Mouse (Mus musculus) heart, embryonic 10.5 days (tissue): ENCODE measurements around the gene Vps11. TPM values are rescaled to one million over a fixed set of nuclear protein-coding genes. Genes with fewer than 3 reads are reported as not detected.
"Not testable (repeated sequence)": the region's sequence is repeated elsewhere in the genome, so short reads cannot be mapped to it uniquely, and the experiment has no call there.

Experiments
- DNase-seq: peaks from one replicate; pipeline ENCODE4 v3.0.0-alpha.2; 2017; ENCODE audit warnings: low spot score
- H3K27ac ChIP-seq: fragments of 300-500 bp; sonication (generic); 2 replicates; pipeline ENCODE4 v1.5.1; 2016; ENCODE audit warnings: mild to moderate bottlenecking
- H3K27me3 ChIP-seq: fragments of 300-500 bp; sonication (generic); 2 replicates; pipeline ENCODE4 v1.6.1; 2016; ENCODE audit warnings: mild to moderate bottlenecking; ENCODE audit not compliant: poor library complexity, insufficient read depth, severe bottlenecking
- H3K36me3 ChIP-seq: fragments of 300-500 bp; sonication (generic); 2 replicates; pipeline ENCODE4 v1.6.1; 2016; ENCODE audit warnings: mild to moderate bottlenecking, moderate library complexity
- H3K4me1 ChIP-seq: fragments of 300-500 bp; sonication (generic); 2 replicates; pipeline ENCODE4 v1.6.1; 2016; ENCODE audit warnings: mild to moderate bottlenecking
- H3K4me3 ChIP-seq: fragments of 300-500 bp; sonication (generic); 2 replicates; pipeline ENCODE4 v1.5.1; 2016; ENCODE audit warnings: mild to moderate bottlenecking, moderate library complexity
- H3K9me3 ChIP-seq: fragments of 300-500 bp; sonication (generic); 2 replicates; pipeline ENCODE4 v1.6.1; 2016; ENCODE audit warnings: mild to moderate bottlenecking, moderate library complexity
- WGBS: fragments of 180-500 bp; shearing (Covaris S2); methylation state at CpG from one replicate; pipeline ENCODE4 v1.1.7; 2016; 5-methylcytosine and 5-hydroxymethylcytosine counted together
- polyA plus RNA-seq: library from polyadenylated mRNA; unstranded; fragments of >200 nt; fragmentation: Nextera tagmentation; extraction: Ambion mirVana; gene quantifications from 2 replicates; pipeline ENCODE4 v1.2.1, GENCODE M21; 2016

Vps11 gene
- polyA plus RNA-seq, 1 experiment from 2014 or later, result 22.8 TPM

DNA sequence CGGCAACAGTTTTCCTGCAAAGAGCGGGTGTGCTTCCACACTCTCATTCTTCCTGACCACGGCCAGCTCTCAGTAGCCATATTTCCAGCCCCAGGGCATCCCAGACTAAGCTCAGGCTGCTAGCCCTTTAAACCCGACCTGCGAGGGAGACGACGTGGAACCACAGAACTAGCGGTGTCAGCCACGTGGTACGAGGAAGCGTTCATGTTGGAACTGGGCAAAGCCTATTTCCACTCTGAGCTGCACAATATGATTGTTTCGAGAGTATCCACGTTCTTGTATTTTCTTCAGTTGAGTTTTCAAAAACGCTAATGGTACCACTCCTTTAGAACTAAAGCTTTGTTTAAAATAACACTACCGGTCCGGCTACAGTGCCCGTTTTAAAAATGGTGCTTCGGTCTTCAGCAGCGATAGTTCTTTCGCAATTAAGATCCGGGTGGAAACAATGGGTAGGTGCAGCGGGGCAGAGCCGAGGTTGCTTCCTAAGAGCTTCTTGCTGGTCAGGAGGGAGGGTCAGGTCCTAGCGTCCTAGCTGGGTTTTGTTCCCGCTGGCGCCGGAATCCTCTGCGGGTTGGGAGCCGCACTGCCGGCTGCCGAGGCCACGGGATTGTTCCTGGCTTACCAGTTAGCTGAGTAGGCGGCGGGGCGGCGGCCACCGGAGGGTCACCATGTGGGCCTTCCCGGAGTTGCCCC lies 35.0 kb downstream of the Vps11 start:
- peak; percentile 94 for DNase-seq

DNA sequence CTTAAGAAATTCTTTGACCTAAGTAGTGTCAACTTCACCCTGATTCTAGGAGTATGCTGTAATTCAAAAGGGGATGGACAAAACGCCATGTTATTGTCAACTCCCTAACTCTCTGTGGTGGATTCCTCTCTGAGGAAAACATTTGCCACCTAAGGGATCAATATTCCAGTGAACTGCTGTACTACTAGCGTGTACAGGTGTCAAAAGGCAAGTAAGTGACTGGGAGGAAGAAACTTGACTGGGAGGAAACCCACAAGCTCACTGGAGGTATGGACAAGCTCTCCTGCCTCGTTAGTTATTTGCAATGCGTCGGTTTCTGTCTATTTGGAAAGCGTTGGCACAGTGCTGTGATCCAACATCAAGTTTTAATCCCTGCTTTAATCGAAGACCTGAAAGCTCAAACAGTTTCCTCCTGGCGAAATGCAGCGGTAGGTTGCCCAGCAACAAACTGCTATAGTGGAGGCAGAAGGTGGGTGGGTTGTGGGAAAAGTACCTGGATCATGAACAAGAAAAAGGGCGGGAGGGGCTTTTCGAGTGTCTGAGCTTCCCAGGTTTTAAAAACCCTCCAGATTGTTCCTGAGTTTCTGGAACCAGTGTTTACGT lies 35.6 kb downstream of the Vps11 start, which contains the start of gene Dpagt1:
TSS of gene Dpagt1 (plus strand) at position 252 of the 603 bp plus-strand sequence.
- 5% methylated on average over 12 of the region's 12 CpGs for WGBS
- H3K4me1 ChIP-seq, result peaks cover 15% of the 10 kb centered on the region
- DNase-seq, result no peak
- no peaks in the 10 kb centered on the region for H3K27me3 ChIP-seq
- H3K4me3 ChIP-seq, result peak within 1 kb of the TSS; percentile 89
- H3K36me3 ChIP-seq, result peaks cover 30% of the 10 kb centered on the region
- peak within 1 kb of the TSS; percentile 97 for H3K27ac ChIP-seq
- no peaks in the 10 kb centered on the region for H3K9me3 ChIP-seq

More for the DNA sequence above, 35.0 kb downstream of the Vps11 start:
- H3K4me1 ChIP-seq, result peaks cover 13% of the 10 kb centered on the region
- H3K27me3 ChIP-seq, result no peaks in the 10 kb centered on the region
- peak overlapping the region; percentile 89 for H3K4me3 ChIP-seq
- H3K9me3 ChIP-seq, result no peaks in the 10 kb centered on the region
- peaks cover 36% of the 10 kb centered on the region for H3K36me3 ChIP-seq
- H3K27ac ChIP-seq, result peak overlapping the region; percentile 97
- under 1% methylated on average over 38 of the region's 38 CpGs for WGBS

DNA sequence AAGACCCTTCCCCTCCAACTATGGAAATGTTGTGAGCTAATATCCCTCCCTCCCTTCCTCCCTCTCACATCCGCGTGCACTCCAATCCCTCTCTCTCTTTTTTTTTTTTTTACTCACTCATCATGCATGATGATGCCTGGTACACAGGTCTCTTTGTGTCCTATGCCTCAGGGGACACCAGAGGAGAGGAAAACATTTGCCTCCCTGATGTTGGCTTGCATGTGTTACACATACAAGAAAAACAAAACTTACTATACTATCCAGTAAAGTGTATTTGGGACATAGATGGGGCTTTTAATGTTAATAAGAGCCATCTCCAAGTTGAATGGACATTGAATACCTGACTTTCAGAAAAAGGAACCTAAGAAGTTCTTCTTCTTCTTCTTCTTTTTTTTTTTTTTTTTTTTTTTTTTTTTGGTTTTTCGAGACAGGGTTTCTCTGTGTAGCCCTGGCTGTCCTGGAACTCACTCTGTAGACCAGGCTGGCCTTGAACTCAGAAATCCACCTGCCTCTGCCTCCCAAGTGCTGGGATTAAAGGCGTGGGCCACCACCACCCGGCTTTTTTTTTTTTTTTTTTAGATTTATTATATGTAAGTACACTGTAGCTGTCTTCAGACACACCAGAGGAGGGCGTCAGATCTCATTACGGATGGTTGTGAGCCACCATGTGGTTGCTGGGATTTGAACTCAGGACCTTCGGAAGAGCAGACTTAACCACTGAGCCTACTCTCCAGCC lies 36.3 kb downstream of the Vps11 start:
- Histone ChIP-seq H3K4me3 (peak overlapping the region; percentile 89), H3K4me1 (peaks cover 20% of the 10 kb centered on the region), H3K36me3 (peaks cover 23% of the 10 kb centered on the region), H3K27ac (peak overlapping the region; percentile 97; the same call in 1 of the 2 replicates)
- not testable (repeated sequence) for H3K27me3 ChIP-seq, H3K9me3 ChIP-seq, DNase-seq
- 65% methylated on average over 7 of the region's 8 CpGs for WGBS

DNA sequence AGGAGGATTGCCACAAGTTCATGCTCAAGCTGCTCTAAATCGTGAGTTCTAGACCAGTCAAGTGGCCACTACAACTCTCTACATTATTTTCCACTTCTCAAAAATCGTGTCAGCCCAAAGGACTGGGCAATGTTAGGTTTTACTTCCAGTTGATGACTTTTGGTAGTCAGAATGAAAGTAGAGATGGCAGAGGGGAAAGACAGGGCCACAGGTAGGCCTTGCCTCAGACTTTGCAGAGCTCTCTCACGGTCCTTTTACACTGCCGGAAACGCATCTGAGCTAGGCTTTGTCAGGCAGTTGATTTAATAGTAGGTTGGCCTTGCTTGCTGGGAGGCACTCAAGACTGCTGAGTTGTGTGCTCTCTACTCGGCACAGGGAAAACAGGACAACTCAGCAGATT lies 37.3 kb downstream of the Vps11 start:
- Histone ChIP-seq H3K4me3 (no peak overlapping the region), H3K27me3 (no peaks in the 10 kb centered on the region), H3K27ac (no peak overlapping the region), H3K36me3 (peaks cover 14% of the 10 kb centered on the region), H3K4me1 (peaks cover 30% of the 10 kb centered on the region), H3K9me3 (no peaks in the 10 kb centered on the region)
- no peak for DNase-seq
- 79% methylated on average over 6 of the region's 6 CpGs for WGBS

DNA sequence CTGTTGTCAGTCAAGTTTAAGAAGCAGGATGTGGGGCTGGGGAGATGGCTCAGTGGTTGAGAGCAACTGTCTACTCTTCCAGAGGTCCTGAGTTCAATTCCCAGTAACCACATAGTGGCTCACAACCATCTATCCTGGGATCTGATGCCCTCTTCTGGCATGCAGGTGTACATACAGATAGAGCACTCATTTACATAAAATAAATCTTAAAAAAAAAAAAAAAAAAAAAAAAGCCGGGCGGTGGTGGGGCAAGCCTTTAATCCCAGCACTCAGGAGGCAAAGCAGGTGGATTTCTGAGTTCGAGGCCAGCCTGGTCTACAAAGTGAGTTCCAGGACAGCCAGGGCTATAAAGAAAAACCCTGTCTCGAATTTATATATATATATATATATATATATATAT lies 37.8 kb downstream of the Vps11 start:
- not testable (repeated sequence) for H3K4me3 ChIP-seq

DNA sequence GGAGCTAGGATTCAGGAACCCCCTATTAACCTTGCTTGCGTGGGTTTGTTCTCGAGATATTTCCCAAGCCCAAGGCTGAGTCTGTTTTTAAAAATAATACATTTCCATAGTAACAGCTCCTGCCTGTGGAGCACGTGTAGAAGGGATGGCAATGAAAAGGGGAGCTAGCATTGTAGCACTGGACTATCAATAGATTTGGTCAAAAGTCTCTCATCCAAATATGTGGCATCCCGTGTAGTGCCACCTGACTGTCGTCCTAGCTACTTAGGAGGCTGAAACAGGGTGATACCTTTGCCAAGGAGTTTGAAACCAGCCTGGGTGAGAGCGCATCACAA lies 40.7 kb downstream of the Vps11 start:
- Histone ChIP-seq H3K9me3 (no peaks in the 10 kb centered on the region), H3K27me3 (no peaks in the 10 kb centered on the region), H3K36me3 (peaks cover 14% of the 10 kb centered on the region), H3K4me1 (peaks cover 35% of the 10 kb centered on the region), H3K4me3 (peak overlapping the region; percentile 95), H3K27ac (peak overlapping the region; percentile 86)
- 16% methylated on average over 6 of the region's 6 CpGs for WGBS
- DNase-seq, result no peak

More for the DNA sequence above, 37.8 kb downstream of the Vps11 start:
- not testable (repeated sequence) for H3K9me3 ChIP-seq, DNase-seq, H3K27me3 ChIP-seq, H3K27ac ChIP-seq, H3K36me3 ChIP-seq
- H3K4me1 ChIP-seq, result peaks cover 35% of the 10 kb centered on the region
- WGBS, result 78% methylated on average over 4 of the region's 4 CpGs

DNA sequence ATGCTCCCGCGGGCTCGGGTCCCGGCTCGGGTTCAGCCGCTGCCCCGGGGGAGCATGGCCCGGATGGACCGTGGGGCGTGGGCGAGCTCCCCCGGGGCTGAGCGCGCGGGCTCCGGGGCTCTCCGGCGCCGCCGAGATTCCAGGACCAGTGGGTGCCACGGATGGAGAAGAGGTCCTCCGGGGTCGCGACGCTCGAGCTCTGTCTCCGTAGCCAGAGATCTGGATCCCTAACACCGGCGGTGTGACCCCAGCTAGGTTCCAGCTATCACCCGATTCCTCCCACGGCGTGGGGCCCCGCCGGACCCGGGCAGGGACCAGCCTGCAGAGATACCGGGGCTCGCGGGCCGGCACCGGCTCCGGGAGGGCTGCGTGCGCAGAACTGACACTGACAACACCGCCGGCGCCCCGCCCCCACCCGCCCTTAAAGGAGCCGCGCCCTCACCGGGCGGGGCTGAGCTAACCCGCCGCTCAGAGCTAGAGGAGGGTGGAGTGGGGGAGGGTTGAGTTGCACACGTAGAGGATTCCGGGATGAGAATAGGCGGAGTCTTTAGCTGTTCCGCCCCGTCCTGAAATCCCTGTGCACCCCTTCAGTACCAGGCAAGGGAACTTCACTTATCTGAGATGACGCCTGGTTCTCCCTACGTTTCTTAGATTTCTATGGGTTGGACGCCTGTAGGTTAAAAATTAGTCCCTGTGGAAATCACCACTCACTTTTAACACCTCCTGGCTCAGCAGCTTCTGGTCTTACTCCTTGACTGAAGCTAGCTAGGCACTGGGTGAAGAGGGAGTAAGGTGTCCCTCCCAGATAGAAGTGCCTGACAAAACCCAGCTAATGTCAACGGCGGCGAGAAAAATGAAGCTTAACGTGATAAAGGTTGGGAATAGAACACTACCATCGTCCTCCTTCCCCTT lies 41.3 kb downstream of the Vps11 start, which contains the start of gene C2cd2l:
TSS of gene C2cd2l (minus strand) at position 399 of the 912 bp plus-strand sequence.
- under 1% methylated on average over 67 of the region's 67 CpGs for WGBS
- H3K27me3 ChIP-seq, result no peaks in the 10 kb centered on the region
- peaks cover 34% of the 10 kb centered on the region for H3K4me1 ChIP-seq
- peak within 1 kb of the TSS; percentile 86 for H3K27ac ChIP-seq
- DNase-seq, result peak; percentile 98
- peak within 1 kb of the TSS; percentile 95 for H3K4me3 ChIP-seq
- no peaks in the 10 kb centered on the region for H3K9me3 ChIP-seq
- H3K36me3 ChIP-seq, result peaks cover 20% of the 10 kb centered on the region

DNA sequence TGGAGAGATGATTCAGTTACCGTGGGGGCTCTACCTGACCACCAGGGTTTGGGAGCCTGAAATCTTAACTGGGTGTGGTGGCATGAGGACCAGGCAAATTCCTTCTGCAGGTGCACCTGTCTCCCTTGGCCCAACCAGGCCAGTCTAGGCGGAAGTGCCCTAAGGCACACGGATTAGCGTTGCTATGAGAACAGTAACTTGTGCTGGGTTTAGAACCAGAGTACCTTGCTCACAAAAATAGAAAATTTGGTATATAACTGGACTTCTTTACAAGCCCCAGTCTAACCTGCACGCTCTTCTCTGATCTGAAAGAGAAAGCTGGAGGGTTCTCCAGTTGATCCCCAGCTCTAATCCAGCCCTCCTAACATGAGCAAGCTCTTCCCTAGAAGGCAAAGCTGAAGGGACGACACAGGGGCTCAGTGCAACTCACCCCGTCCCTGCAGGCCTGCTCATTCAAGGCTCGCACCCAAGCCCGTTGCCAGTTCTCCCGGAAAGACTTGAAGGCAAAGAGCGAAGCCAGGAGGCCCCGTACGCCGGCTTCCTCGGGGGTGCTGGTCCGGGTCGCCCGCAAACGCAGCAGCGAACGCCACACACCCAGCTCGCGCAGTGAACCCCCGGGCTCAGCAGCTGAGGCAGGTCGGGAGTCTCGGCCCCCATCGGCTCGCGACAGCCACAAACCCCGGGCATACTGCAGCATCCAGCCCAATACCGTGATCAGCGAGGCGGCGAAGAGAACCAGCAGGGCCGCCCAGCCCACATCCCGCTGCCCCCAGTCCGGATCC lies 42.2 kb downstream of the Vps11 start:
- 3% methylated on average over 37 of the region's 37 CpGs for WGBS
- Histone ChIP-seq H3K4me3 (peak overlapping the region; percentile 95), H3K27me3 (no peaks in the 10 kb centered on the region), H3K9me3 (no peaks in the 10 kb centered on the region), H3K4me1 (peaks cover 34% of the 10 kb centered on the region), H3K27ac (peak overlapping the region; percentile 86), H3K36me3 (peaks cover 28% of the 10 kb centered on the region)
- peak; percentile 80 for DNase-seq

DNA sequence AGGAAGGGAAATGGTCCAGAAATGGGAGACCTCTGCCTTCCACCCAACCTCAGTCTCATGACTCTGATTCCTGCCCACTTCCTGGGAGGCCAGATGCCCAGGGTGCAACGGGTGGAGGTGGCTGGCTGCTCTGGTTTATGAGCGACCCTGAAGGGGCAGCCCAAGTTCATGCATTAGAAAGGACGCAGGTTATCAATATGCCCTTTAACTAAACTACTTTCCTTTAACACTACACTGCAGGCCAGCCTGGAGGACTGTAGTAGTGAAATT lies 42.7 kb downstream of the Vps11 start:
- Histone ChIP-seq H3K9me3 (no peaks in the 10 kb centered on the region), H3K27me3 (no peaks in the 10 kb centered on the region), H3K4me3 (peak overlapping the region; percentile 95), H3K27ac (peak overlapping the region; percentile 49; the same call in 1 of the 2 replicates), H3K36me3 (peaks cover 34% of the 10 kb centered on the region), H3K4me1 (peaks cover 40% of the 10 kb centered on the region)
- no peak for DNase-seq
- WGBS, result 40% methylated on average over 3 of the region's 3 CpGs

DNA sequence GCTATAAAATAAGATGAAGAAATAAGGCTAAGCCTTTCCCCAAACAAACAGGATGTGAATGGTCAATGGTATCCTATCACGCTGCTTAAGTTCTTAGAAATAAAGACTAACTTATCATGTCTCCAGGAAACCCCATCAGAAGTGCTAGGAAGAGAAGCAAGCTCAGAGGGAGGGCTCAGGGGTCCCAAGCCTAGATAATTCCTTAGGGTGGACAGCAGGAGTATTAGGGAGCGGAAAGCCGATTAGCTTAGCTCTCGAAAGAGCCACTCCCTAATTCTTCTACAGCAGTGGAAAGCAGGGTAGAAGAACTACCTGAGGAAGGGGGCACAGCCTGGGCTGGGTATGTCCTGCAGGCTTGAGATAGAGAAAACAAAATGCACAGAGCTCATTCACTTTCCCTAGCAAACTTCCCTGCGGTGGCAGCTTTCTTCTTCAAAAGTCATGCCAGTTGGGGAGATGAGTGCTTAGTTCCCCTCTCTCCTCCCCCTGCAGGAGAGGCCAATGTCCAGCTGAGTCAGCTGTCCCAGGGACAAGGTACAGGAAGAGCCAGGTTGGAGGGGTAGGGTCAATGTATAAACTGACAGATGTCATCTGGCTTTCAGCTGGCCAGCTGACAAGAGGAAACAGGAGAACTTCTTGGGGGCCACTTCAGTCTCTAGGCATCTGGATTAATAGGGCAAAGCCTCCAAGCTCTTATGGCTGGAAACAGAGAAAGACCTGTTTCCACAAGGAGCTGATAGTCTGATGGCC lies 43.2 kb downstream of the Vps11 start:
- Histone ChIP-seq H3K4me3 (peak overlapping the region; percentile 95), H3K36me3 (peaks cover 39% of the 10 kb centered on the region), H3K9me3 (no peaks in the 10 kb centered on the region), H3K27ac (peak overlapping the region; percentile 49; the same call in 1 of the 2 replicates), H3K4me1 (peaks cover 43% of the 10 kb centered on the region), H3K27me3 (no peaks in the 10 kb centered on the region)
- 53% methylated on average over 5 of the region's 5 CpGs for WGBS
- no peak for DNase-seq

DNA sequence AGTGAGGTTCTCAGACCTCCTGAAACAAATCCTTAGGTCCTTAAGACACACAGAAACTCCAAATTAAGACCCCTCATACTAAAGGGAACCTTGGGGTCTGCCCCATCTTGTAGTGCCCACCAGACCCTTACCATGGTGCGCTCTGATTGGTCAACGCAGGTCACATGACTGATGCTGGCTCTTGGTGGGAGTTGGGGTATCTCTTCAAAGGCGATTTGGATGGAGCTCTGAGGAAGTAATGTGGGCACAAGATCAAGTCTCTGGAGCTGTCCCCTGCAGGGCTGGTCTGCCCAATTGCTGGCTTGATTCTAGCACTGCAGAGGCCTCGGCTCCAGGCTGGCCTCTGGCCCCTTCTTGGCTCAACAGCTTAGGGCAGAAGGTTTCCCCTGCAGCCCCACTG lies 44.0 kb downstream of the Vps11 start:
- Histone ChIP-seq H3K36me3 (peaks cover 47% of the 10 kb centered on the region), H3K4me1 (peaks cover 43% of the 10 kb centered on the region), H3K27ac (no peak overlapping the region), H3K27me3 (no peaks in the 10 kb centered on the region), H3K9me3 (no peaks in the 10 kb centered on the region), H3K4me3 (peak overlapping the region; percentile 18; the same call in 1 of the 2 replicates)
- DNase-seq, result no peak
- 63% methylated on average over 4 of the region's 4 CpGs for WGBS
